Mouse (Mus musculus): ENCODE results near the gene Eya2. TPM values are rescaled to one million over a fixed set of nuclear protein-coding genes. Genes with fewer than 3 reads are reported as not detected.

The Eya2 gene
- polyA plus RNA-seq, 1 experiment from 2014 or later: 7.2 TPM

GRCm38 (mm10) chr2:165653001-165653921, 58.4 kb downstream of the Eya2 start:
- H3K4me3 ChIP-seq: no peak overlapping the region
- peak; percentile 54; the same call in 1 of the 2 replicates for ATAC-seq (ENCODE audit: low FRiP score, low read depth)
- peaks cover 27% of the 10 kb centered on the region for H3K4me1 ChIP-seq
- 51% methylated on average over 14 of the region's 14 CpGs for WGBS
- H3K36me3 ChIP-seq: no peaks in the 10 kb centered on the region
- H3K27me3 ChIP-seq: no peaks in the 10 kb centered on the region
- no peaks in the 10 kb centered on the region for H3K9me3 ChIP-seq
- H3K4me2 ChIP-seq (replicated peaks): no peak overlapping the region; the same call in 1 of the 2 replicates
- no peak overlapping the region for H3K9ac ChIP-seq (replicated peaks)
- peak overlapping the region; percentile 39 for H3K27ac ChIP-seq (replicated peaks)

GRCm38 (mm10) chr2:165654151-165654550, 59.3 kb downstream of the Eya2 start:
- no peak overlapping the region for H3K4me2 ChIP-seq (replicated peaks)
- no peaks in the 10 kb centered on the region for H3K9me3 ChIP-seq
- H3K27ac ChIP-seq (replicated peaks): no peak overlapping the region
- 58% methylated on average over 9 of the region's 9 CpGs for WGBS
- peaks cover 27% of the 10 kb centered on the region for H3K4me1 ChIP-seq
- no peak for ATAC-seq (ENCODE audit: low FRiP score, low read depth)
- H3K9ac ChIP-seq (replicated peaks): no peak overlapping the region
- no peak overlapping the region for H3K4me3 ChIP-seq
- no peaks in the 10 kb centered on the region for H3K36me3 ChIP-seq
- H3K27me3 ChIP-seq: no peaks in the 10 kb centered on the region

GRCm38 (mm10) chr2:165654696-165655491, 60.1 kb downstream of the Eya2 start:
- no peaks in the 10 kb centered on the region for H3K27me3 ChIP-seq
- no peak overlapping the region for H3K4me2 ChIP-seq (replicated peaks)
- no peaks in the 10 kb centered on the region for H3K9me3 ChIP-seq
- no peak for ATAC-seq (ENCODE audit: low FRiP score, low read depth)
- no peak overlapping the region for H3K9ac ChIP-seq (replicated peaks)
- peaks cover 27% of the 10 kb centered on the region for H3K4me1 ChIP-seq
- 82% methylated on average over 10 of the region's 10 CpGs for WGBS
- no peak overlapping the region for H3K27ac ChIP-seq (replicated peaks)
- no peaks in the 10 kb centered on the region for H3K36me3 ChIP-seq
- H3K4me3 ChIP-seq: no peak overlapping the region

- Histone ChIP-seq H3K9me3 (no peaks in the 10 kb centered on the region), H3K36me3 (no peaks in the 10 kb centered on the region), H3K4me3 (no peak overlapping the region), H3K4me1 (peaks cover 27% of the 10 kb centered on the region), H3K4me2 (replicated peaks) (no peak overlapping the region), H3K27ac (replicated peaks) (no peak overlapping the region), H3K9ac (replicated peaks) (no peak overlapping the region), H3K27me3 (no peaks in the 10 kb centered on the region)
- no peak for ATAC-seq (ENCODE audit: low FRiP score, low read depth)
- 85% methylated on average over 4 of the region's 4 CpGs for WGBS
Measured at GRCm38 (mm10) chr2:165656541-165656940, 61.7 kb downstream of the Eya2 start.

GRCm38 (mm10) chr2:165656956-165657355, 62.1 kb downstream of the Eya2 start:
- Histone ChIP-seq H3K27ac (replicated peaks) (no peak overlapping the region; the same call in 1 of the 2 replicates), H3K36me3 (no peaks in the 10 kb centered on the region), H3K9me3 (no peaks in the 10 kb centered on the region), H3K4me1 (peaks cover 27% of the 10 kb centered on the region), H3K4me3 (no peak overlapping the region), H3K27me3 (no peaks in the 10 kb centered on the region), H3K4me2 (replicated peaks) (no peak overlapping the region), H3K9ac (replicated peaks) (no peak overlapping the region)
- WGBS: 52% methylated on average over 6 of the region's 6 CpGs
- no peak for ATAC-seq (ENCODE audit: low FRiP score, low read depth)

- Histone ChIP-seq H3K9ac (replicated peaks) (no peak overlapping the region), H3K36me3 (no peaks in the 10 kb centered on the region), H3K4me3 (no peak overlapping the region), H3K9me3 (no peaks in the 10 kb centered on the region), H3K4me1 (peaks cover 4% of the 10 kb centered on the region), H3K27me3 (no peaks in the 10 kb centered on the region), H3K27ac (replicated peaks) (no peak overlapping the region), H3K4me2 (replicated peaks) (no peak overlapping the region)
- ATAC-seq (ENCODE audit: low FRiP score, low read depth): no peak
- 79% methylated on average over 5 of the region's 5 CpGs for WGBS
Measured at GRCm38 (mm10) chr2:165659552-165659951, 64.7 kb downstream of the Eya2 start.

- Histone ChIP-seq H3K4me2 (replicated peaks) (no peak overlapping the region), H3K27ac (replicated peaks) (no peak overlapping the region), H3K36me3 (no peaks in the 10 kb centered on the region), H3K4me3 (no peak overlapping the region), H3K9ac (replicated peaks) (no peak overlapping the region), H3K9me3 (no peaks in the 10 kb centered on the region), H3K4me1 (0 out of 2 replicates have a peak, but pooled peaks cover 3% of the 10 kb centered on the region), H3K27me3 (no peaks in the 10 kb centered on the region)
- WGBS: 88% methylated on average over 7 of the region's 7 CpGs
- ATAC-seq (ENCODE audit: low FRiP score, low read depth): no peak
Measured at GRCm38 (mm10) chr2:165663266-165663665, 68.4 kb downstream of the Eya2 start.

- Histone ChIP-seq H3K4me2 (replicated peaks) (no peak overlapping the region), H3K9ac (replicated peaks) (no peak overlapping the region), H3K36me3 (no peaks in the 10 kb centered on the region), H3K9me3 (no peaks in the 10 kb centered on the region), H3K4me1 (0 out of 2 replicates have a peak, but pooled peaks cover 3% of the 10 kb centered on the region), H3K27me3 (no peaks in the 10 kb centered on the region), H3K27ac (replicated peaks) (no peak overlapping the region), H3K4me3 (no peak overlapping the region)
- ATAC-seq (ENCODE audit: low FRiP score, low read depth): no peak
- WGBS: 88% methylated on average over 7 of the region's 7 CpGs
Measured at GRCm38 (mm10) chr2:165664648-165665047, 69.8 kb downstream of the Eya2 start.

- Histone ChIP-seq H3K27ac (replicated peaks) (no peak overlapping the region), H3K9me3 (no peaks in the 10 kb centered on the region), H3K4me3 (no peak overlapping the region), H3K27me3 (no peaks in the 10 kb centered on the region), H3K9ac (replicated peaks) (no peak overlapping the region), H3K36me3 (no peaks in the 10 kb centered on the region), H3K4me2 (replicated peaks) (no peak overlapping the region), H3K4me1 (0 out of 2 replicates have a peak, but pooled peaks cover 3% of the 10 kb centered on the region)
- WGBS: 46% methylated on average over 5 of the region's 5 CpGs
- no peak for ATAC-seq (ENCODE audit: low FRiP score, low read depth)
Measured at GRCm38 (mm10) chr2:165665176-165665575, 70.3 kb downstream of the Eya2 start.

GRCm38 (mm10) chr2:165667096-165667495, 72.3 kb downstream of the Eya2 start:
- H3K27me3 ChIP-seq: no peaks in the 10 kb centered on the region
- no peaks in the 10 kb centered on the region for H3K36me3 ChIP-seq
- H3K9me3 ChIP-seq: no peaks in the 10 kb centered on the region
- WGBS: 67% methylated on average over 2 of the region's 2 CpGs
- H3K9ac ChIP-seq (replicated peaks): no peak overlapping the region
- H3K27ac ChIP-seq (replicated peaks): no peak overlapping the region
- no peak for ATAC-seq (ENCODE audit: low FRiP score, low read depth)
- H3K4me1 ChIP-seq: 0 out of 2 replicates have a peak, but pooled peaks cover 3% of the 10 kb centered on the region
- no peak overlapping the region for H3K4me3 ChIP-seq
- no peak overlapping the region for H3K4me2 ChIP-seq (replicated peaks)

- H3K27ac ChIP-seq (replicated peaks): no peak overlapping the region
- ATAC-seq (ENCODE audit: low FRiP score, low read depth): no peak
Measured at GRCm38 (mm10) chr2:165682719-165683118, 87.9 kb downstream of the Eya2 start.

GRCm38 (mm10) chr2:165687516-165687915, 92.7 kb downstream of the Eya2 start:
- whole genome bisulfite sequencing: 34% methylated on average over 8 of the region's 8 CpGs
- Histone ChIP-seq H3K36me3 (no peaks in the 10 kb centered on the region), H3K4me3 (no peak overlapping the region), H3K4me2 (replicated peaks) (no peak overlapping the region), H3K9me3 (no peaks in the 10 kb centered on the region), H3K9ac (replicated peaks) (no peak overlapping the region), H3K4me1 (peaks cover 10% of the 10 kb centered on the region; the same call in 1 of the 2 replicates), H3K27me3 (peaks cover 10% of the 10 kb centered on the region; the same call in 1 of the 2 replicates), H3K27ac (replicated peaks) (no peak overlapping the region)
- ATAC-seq (ENCODE audit: low FRiP score, low read depth): no peak

More at GRCm38 (mm10) chr2:165682719-165683118, 87.9 kb downstream of the Eya2 start:
- 47% methylated on average over 6 of the region's 6 CpGs for WGBS
- Histone ChIP-seq H3K9me3 (no peaks in the 10 kb centered on the region), H3K9ac (replicated peaks) (no peak overlapping the region; the same call in 1 of the 2 replicates), H3K27me3 (peaks cover 10% of the 10 kb centered on the region; the same call in 1 of the 2 replicates), H3K36me3 (no peaks in the 10 kb centered on the region), H3K4me2 (replicated peaks) (no peak overlapping the region), H3K4me1 (peaks cover 9% of the 10 kb centered on the region; the same call in 1 of the 2 replicates), H3K4me3 (no peak overlapping the region)
